Mouse (Mus musculus) thymus, adult 2 months (tissue): ENCODE results near the gene Pcsk4. TPM values are rescaled to one million over a fixed set of nuclear protein-coding genes. Genes with fewer than 3 reads are reported as not detected.

Experiments used
- DNase-seq: peaks from one replicate; pipeline ENCODE4 v3.0.0; 2021
- H3K27ac ChIP-seq: fragments of 200-500 bp; 2 replicates; pipeline ENCODE4 v1.5.1; 2012; ENCODE audit warnings: low read length, control low read depth; ENCODE audit not compliant: control insufficient read depth, insufficient read depth
- H3K27me3 ChIP-seq: fragments of 200-500 bp; 2 replicates; pipeline ENCODE4 v1.6.1; 2012; ENCODE audit warnings: mild to moderate bottlenecking, low read length, moderate library complexity, mixed read lengths; ENCODE audit not compliant: control insufficient read depth, insufficient read depth
- H3K36me3 ChIP-seq: fragments of 200-500 bp; 2 replicates; pipeline ENCODE4 v1.6.1; 2012; ENCODE audit warnings: mild to moderate bottlenecking, low read length, moderate library complexity; ENCODE audit not compliant: control insufficient read depth, insufficient read depth
- H3K4me1 ChIP-seq: fragments of 200-500 bp; replicated peaks from 2 replicates; pipeline ENCODE4 v1.6.1; 2012; ENCODE audit warnings: low read length; ENCODE audit not compliant: control insufficient read depth, insufficient read depth
- H3K4me3 ChIP-seq: fragments of 200-500 bp; 2 replicates; pipeline ENCODE4 v1.5.1; 2012; ENCODE audit warnings: mild to moderate bottlenecking, low read length, control low read depth, moderate library complexity; ENCODE audit not compliant: control insufficient read depth, insufficient read depth
- CTCF ChIP-seq: fragments of 200-500 bp; IDR thresholded peaks from 2 replicates; pipeline ENCODE4 v1.5.1; 2012; ENCODE audit warnings: mild to moderate bottlenecking, control low read depth, low read length, moderate library complexity, borderline replicate concordance; ENCODE audit not compliant: control insufficient read depth, poor library complexity, insufficient read depth; ENCODE audit errors: extremely low read depth
- POLR2A ChIP-seq: fragments of 200-500 bp; IDR thresholded peaks from 2 replicates; pipeline ENCODE4 v1.6.1; 2012; ENCODE audit warnings: mild to moderate bottlenecking, low read length, control low read depth, moderate library complexity; ENCODE audit not compliant: control insufficient read depth, poor library complexity, insufficient read depth; ENCODE audit errors: extremely low read depth
- WGBS: fragments of 180-500 bp; shearing (Covaris S2); methylation state at CpG from one replicate; pipeline ENCODE4 v1.1.7; 2018; 5-methylcytosine and 5-hydroxymethylcytosine counted together
- polyA plus RNA-seq: library from polyadenylated mRNA; depleted of rRNA; stranded (reverse); fragments of >200 nt; gene quantifications from 2 replicates; pipeline ENCODE4 v1.2.3, GENCODE M21; 2012

Pcsk4 gene
- polyA plus RNA-seq, 1 experiment: 11.7 TPM

- no peak overlapping the region for H3K4me3 ChIP-seq
- peaks cover 37% of the 10 kb centered on the region for H3K36me3 ChIP-seq
- no peak overlapping the region for H3K27ac ChIP-seq
- TF ChIP-seq POLR2A (no peak), CTCF (no peak)
- 81% methylated on average over 8 of the region's 8 CpGs for WGBS
- no peak for DNase-seq
- peaks cover 12% of the 10 kb centered on the region for H3K4me1 ChIP-seq
- no peaks in the 10 kb centered on the region for H3K27me3 ChIP-seq
Observed at GRCm38 (mm10) chr10:80288657-80289056, 40.6 kb downstream of the Pcsk4 start.

GRCm38 (mm10) chr10:80288097-80288496 is 41.2 kb downstream of the Pcsk4 start:
- Histone ChIP-seq H3K4me1 (peaks cover 6% of the 10 kb centered on the region), H3K27ac (no peak overlapping the region), H3K4me3 (no peak overlapping the region), H3K27me3 (no peaks in the 10 kb centered on the region), H3K36me3 (peaks cover 39% of the 10 kb centered on the region)
- DNase-seq: no peak
- 88% methylated on average over 12 of the region's 12 CpGs for WGBS
- TF ChIP-seq CTCF: no peak
- TF ChIP-seq POLR2A: no peak

- no peak for DNase-seq
- H3K4me1 ChIP-seq: no peaks in the 10 kb centered on the region
- H3K27ac ChIP-seq: no peak overlapping the region
- H3K36me3 ChIP-seq: peaks cover 43% of the 10 kb centered on the region
- H3K4me3 ChIP-seq: no peak overlapping the region
- no peaks in the 10 kb centered on the region for H3K27me3 ChIP-seq
- WGBS: 91% methylated on average over 13 of the region's 15 CpGs
- TF ChIP-seq POLR2A (no peak), CTCF (no peak)
Observed at GRCm38 (mm10) chr10:80285222-80286070, 43.9 kb downstream of the Pcsk4 start.

GRCm38 (mm10) chr10:80282481-80283441 is 46.5 kb downstream of the Pcsk4 start:
- Histone ChIP-seq H3K4me3 (no peak overlapping the region), H3K36me3 (peaks cover 63% of the 10 kb centered on the region), H3K4me1 (no peaks in the 10 kb centered on the region), H3K27ac (no peak overlapping the region), H3K27me3 (no peaks in the 10 kb centered on the region)
- TF ChIP-seq CTCF (no peak), POLR2A (no peak)
- no peak for DNase-seq
- WGBS: 81% methylated on average over 20 of the region's 20 CpGs

- Histone ChIP-seq H3K4me1 (no peaks in the 10 kb centered on the region), H3K36me3 (peaks cover 66% of the 10 kb centered on the region), H3K4me3 (no peak overlapping the region), H3K27me3 (no peaks in the 10 kb centered on the region), H3K27ac (no peak overlapping the region)
- 86% methylated on average over 8 of the region's 8 CpGs for WGBS
- TF ChIP-seq POLR2A (no peak), CTCF (no peak)
- DNase-seq: no peak
Observed at GRCm38 (mm10) chr10:80281921-80282371, 47.4 kb downstream of the Pcsk4 start.

- Histone ChIP-seq H3K36me3 (peaks cover 70% of the 10 kb centered on the region), H3K27me3 (no peaks in the 10 kb centered on the region), H3K4me1 (no peaks in the 10 kb centered on the region), H3K4me3 (no peak overlapping the region), H3K27ac (no peak overlapping the region)
- 97% methylated on average over 7 of the region's 7 CpGs for WGBS
- no peak for DNase-seq
- TF ChIP-seq CTCF (no peak), POLR2A (no peak)
Observed at GRCm38 (mm10) chr10:80281304-80281703, 48.0 kb downstream of the Pcsk4 start.
